Mouse (Mus musculus) skeletal muscle tissue, postnatal 0 days (tissue): ENCODE results near the gene Soga3. TPM values are rescaled to one million over a fixed set of nuclear protein-coding genes. Genes with fewer than 3 reads are reported as not detected.

Source experiments
- polyA plus RNA-seq: library from polyadenylated mRNA; unstranded; fragments of >200 nt; fragmentation: Nextera tagmentation; extraction: Ambion mirVana; gene quantifications from 2 replicates; pipeline ENCODE4 v1.2.1, GENCODE M21; 2015

The Soga3 gene
- 0.35 and 0.72 TPM in 2 replicates for polyA plus RNA-seq

DNA sequence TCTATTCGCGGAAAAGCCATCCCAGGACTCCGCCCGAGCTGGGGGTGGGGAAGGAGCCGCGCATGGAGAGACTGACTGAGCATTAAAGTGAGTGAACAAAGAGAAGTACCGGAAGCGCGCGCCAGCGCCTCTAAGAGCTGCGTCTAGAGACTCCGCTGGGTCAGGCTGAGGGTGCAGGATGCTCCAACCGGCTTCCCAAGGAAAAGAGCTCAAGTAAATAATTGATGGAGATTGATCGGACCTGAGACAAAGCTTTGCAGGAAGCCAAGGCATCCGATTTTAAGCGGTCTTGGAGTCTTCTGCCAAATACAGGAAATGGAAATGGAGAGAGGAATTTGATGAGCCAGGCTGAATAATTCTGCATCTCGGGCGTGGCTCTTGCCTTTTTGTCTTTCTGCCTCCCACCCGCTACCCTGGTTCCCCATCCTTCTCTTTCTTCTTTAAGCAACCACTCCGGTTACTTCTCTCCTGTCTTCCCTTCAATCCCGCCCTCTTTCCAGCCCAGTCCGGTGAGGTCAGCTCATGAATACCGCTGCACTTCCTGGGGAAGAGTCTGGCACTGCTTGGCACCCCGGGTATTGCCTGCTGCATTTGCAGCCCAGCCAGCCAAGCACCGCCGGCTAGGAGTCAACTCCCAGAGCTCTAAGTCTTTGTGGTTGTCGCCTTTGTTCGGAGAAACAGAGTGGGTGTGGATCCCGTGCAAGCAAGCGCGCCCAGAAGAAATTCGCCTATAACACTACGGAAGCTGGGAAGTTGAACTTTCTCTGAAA is at the start of gene Soga3:
Soga3 (plus strand) TSS at position 274 of the 770 bp plus-strand sequence.

DNA sequence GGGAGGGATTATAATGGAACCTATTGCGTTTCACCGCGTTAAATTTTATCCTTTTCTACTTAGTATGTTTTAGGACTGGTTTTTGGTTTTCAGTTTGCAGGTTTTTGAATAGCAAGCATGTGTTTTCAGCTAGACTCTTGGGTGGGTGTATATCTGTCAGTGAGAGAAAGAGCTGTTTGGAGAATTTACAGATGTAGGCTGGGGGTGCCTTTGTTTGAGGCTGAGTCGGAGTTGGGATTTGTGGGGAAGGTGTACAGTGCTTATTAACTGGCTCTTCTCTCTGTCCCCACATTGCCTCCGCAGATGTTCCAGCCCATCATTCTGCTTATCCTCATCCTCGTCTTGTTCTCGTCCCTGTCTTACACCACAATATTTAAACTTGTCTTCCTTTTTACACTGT is 55.0 kb downstream of the Soga3 start, which contains the start of gene Gm49353:
Gm49353 (plus strand) TSS at position 313 of the 400 bp plus-strand sequence.

DNA sequence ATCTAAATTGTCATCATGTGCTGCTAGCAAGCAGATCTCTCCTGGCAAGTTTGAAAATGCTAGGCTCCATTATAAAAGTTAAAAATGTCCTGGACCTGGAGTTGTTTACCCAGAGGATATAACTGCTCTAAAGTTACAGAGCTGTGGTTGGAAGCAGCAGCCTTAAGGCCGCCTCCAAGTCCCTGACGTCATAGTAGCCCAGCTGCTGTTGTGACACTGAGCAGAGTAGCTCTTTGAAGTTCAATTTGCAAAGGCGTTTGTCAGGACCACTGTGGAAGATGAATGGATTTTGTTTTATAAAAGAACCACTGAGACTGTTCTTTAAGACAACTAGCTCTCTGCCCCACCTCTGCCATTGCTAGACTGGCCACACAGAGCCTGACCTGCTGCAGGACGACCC is 67.8 kb downstream of the Soga3 start, which contains the start of gene 9330159F19Rik:
9330159F19Rik (plus strand) TSS at position 154 of the 400 bp plus-strand sequence.

Other genes with a start within 250 kb of the Soga3 start
- not detected in 2 replicates for gene 2310057J18Rik, start 157.5 kb upstream of the Soga3 start, polyA plus RNA-seq
- 0.31 TPM in 1 of 2 replicates, not detected in the other for gene Gm49353, start 55.1 kb downstream of the Soga3 start, polyA plus RNA-seq
- 1.3 and 1.5 TPM in 2 replicates for gene 9330159F19Rik, start 67.8 kb downstream of the Soga3 start, polyA plus RNA-seq
- gene Echdc1, start 169.3 kb downstream of the Soga3 start, polyA plus RNA-seq: 14.1 and 38.0 TPM in 2 replicates
- gene Rnf146, start 218.6 kb downstream of the Soga3 start, polyA plus RNA-seq: 29.6 and 31.7 TPM in 2 replicates